Mouse (Mus musculus): Measurements from ENCODE around the gene Mcfd2. TPM values are rescaled to one million over a fixed set of nuclear protein-coding genes. Genes with fewer than 3 reads are reported as not detected.

Gene Mcfd2
- total and polyA plus RNA-seq, 3 experiments = 24.7 to 41.9 (median 39.1) TPM

DNA sequence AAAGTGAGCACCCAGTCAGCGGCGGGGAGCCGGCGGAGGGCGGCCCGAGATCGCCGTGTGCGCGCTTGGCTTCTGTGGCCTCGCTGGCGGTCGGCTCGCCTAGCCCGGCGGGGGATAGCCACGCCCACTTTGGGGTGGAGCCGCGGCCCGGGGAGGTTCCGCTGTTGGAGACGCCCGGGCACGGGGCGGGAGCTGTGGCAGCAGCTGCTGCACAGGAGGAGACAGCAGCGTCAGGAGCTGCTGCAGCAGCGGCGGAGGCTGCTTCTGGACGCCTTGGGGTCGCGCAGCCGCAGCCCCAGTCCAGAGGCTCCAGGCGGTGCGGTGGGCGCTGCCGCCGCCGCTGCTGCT is 16.9 kb upstream of the Mcfd2 start, which contains the start of gene Ttc7 (continued):
- TF ChIP-seq HCFC1 (IDR thresholded peaks at IDR 0.05; ENCODE audit: low read depth, low read length) (no peak), MEF2A (IDR thresholded peaks at IDR 0.05; ENCODE audit: borderline replicate concordance, low read depth, low read length) (peak; percentile 37; the same call in 1 of the 2 replicates), CHD2 (IDR thresholded peaks at IDR 0.05; ENCODE audit: low read length) (no peak), ZMIZ1 (IDR thresholded peaks at IDR 0.05; ENCODE audit: low read depth, low read length) (peak; percentile 74; the same call in 1 of the 2 replicates), PAX5 (IDR thresholded peaks at IDR 0.05; ENCODE audit: low read length) (no peak), BHLHE40 (IDR thresholded peaks at IDR 0.05; ENCODE audit: low read depth, low read length) (peak; percentile 67), MXI1 (IDR thresholded peaks at IDR 0.05; ENCODE audit: low read depth, low read length) (peak; percentile 36; the same call in 1 of the 2 replicates), EP300 (IDR thresholded peaks at IDR 0.05; ENCODE audit: low read length) (no peak)

DNA sequence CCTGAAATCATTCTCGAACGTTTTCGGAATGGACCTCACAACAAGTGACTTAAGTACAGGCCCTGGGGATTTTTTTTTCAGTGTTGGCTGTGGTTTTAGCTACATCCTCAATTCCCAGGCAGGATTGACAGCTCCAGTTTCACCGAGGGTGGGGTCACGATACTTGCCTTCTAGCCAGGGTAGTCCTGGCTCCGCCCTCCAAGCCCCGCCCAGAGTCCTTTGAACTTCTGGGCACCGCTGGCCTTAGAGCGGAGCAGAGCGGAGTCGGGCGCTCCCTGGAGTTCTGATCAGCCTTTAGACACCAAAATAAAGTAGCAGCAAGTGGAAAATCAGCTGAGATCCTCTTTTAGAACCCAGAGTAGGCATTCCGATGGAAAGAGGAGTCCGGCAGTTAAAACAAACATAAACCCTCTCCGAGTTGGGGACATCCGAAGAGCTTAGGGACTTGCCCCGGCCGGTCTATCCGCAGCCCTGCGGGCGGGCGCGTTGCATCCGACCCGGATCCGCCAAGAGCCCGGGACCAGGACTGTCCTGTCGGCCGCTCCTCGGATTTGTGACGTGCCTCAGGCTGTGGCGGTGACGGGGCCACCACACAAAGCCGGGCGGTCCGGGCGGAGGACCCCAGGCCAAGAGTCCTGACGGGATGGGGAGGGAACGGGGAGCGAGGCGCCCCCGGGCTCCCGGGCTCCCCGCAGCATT is 16.4 kb upstream of the Mcfd2 start:
- Histone ChIP-seq H3K79me2 (replicated peaks; ENCODE audit: control insufficient read depth, extremely low read depth, insufficient read depth, poor library complexity, severe bottlenecking) (no peaks in the 10 kb centered on the region), H3K9ac (ENCODE audit: insufficient read depth, low read depth) (peak overlapping the region; percentile 91), H3K4me3 (replicated peaks in 1 of 3; ENCODE audit: low read depth in 2 of 3, low read length in 2 of 3, poor library complexity in 1 of 3) (peak overlapping the region; percentile 45 to 84 (median 82)), H3K36me3 (replicated peaks in 1 of 2; ENCODE audit: control insufficient read depth in 1 of 2, insufficient read depth in 1 of 2, low read length in 1 of 2) (peaks cover 0 to 6% of the 10 kb centered on the region in 2 experiments), H3K4me1 (ENCODE audit: control insufficient read depth in 1 of 2, insufficient read depth in 2 of 2) (peaks cover 0 to 36% of the 10 kb centered on the region in 2 experiments; a peak in 3 of 4 replicates), H3K27me3 (replicated peaks) (peaks cover 2% of the 10 kb centered on the region), H3K4me2 (ENCODE audit: insufficient read depth, low read depth, poor library complexity, severe bottlenecking) (peak overlapping the region; percentile 96), H3K9me3 (replicated peaks; ENCODE audit: low read length) (no peaks in the 10 kb centered on the region), H3K27ac (ENCODE audit: insufficient read depth, low read depth) (peak overlapping the region; percentile 63)
- TF ChIP-seq SIN3A (IDR thresholded peaks at IDR 0.05; ENCODE audit: low read length) = peak; percentile 39
- no peak for TF ChIP-seq KAT2A (IDR thresholded peaks at IDR 0.05; ENCODE audit: insufficient replicate concordance, low read length)
- TF ChIP-seq IRF4 (IDR thresholded peaks at IDR 0.05; ENCODE audit: low read depth, low read length) = peak; percentile 57; the same call in 1 of the 2 replicates
- peak; percentile 53 for TF ChIP-seq BHLHE40 (IDR thresholded peaks at IDR 0.05; ENCODE audit: low read depth, low read length)
- peak; percentile 9 for TF ChIP-seq RAD21 (IDR thresholded peaks at IDR 0.05; ENCODE audit: low read depth, low read length)
- TF ChIP-seq MEF2A (IDR thresholded peaks at IDR 0.05; ENCODE audit: borderline replicate concordance, low read depth, low read length) = peak; percentile 50
- peak; percentile 27; the same call in 1 of the 2 replicates for TF ChIP-seq EP300 (IDR thresholded peaks at IDR 0.05; ENCODE audit: low read length)
- TF ChIP-seq TCF12 (IDR thresholded peaks at IDR 0.05; ENCODE audit: low read depth, low read length) = no peak
- peak; percentile 50; the same call in 1 of the 2 replicates for TF ChIP-seq POLR2A (IDR thresholded peaks at IDR 0.05; ENCODE audit: low read depth, low read length)
- 0 out of 2 replicates have a peak, but pooled peaks have one; percentile 35 for TF ChIP-seq UBTF (IDR thresholded peaks at IDR 0.05; ENCODE audit: low read depth, low read length)
- 0 out of 2 replicates have a peak, but pooled peaks have one; percentile 10 for TF ChIP-seq MXI1 (IDR thresholded peaks at IDR 0.05; ENCODE audit: low read depth, low read length)
- TF ChIP-seq ETS1 (conservative IDR thresholded peaks at IDR 0.05; ENCODE audit: low read depth, low read length) = peak; percentile 40; the same call in 1 of the 2 replicates
- TF ChIP-seq CTCF (conservative IDR thresholded peaks at IDR 0.05 in 1 of 2, IDR thresholded peaks at IDR 0.05 in 1 of 2; ENCODE audit: low read depth in 2 of 2, low read length in 2 of 2) = no peak; a peak in 1 of 4 replicates
- peak; percentile 88 for TF ChIP-seq ZNF384 (IDR thresholded peaks at IDR 0.05; ENCODE audit: low read depth, low read length)
- peak; percentile 51; the same call in 1 of the 2 replicates for TF ChIP-seq NELFE (IDR thresholded peaks at IDR 0.05; ENCODE audit: low read depth, low read length)
- 0 out of 2 replicates have a peak, but pooled peaks have one; percentile 40 for TF ChIP-seq MYC (IDR thresholded peaks at IDR 0.05; ENCODE audit: low read depth, low read length)
- TF ChIP-seq MAX (IDR thresholded peaks at IDR 0.05; ENCODE audit: low read length) = peak; percentile 50; the same call in 1 of the 2 replicates
- no peak for TF ChIP-seq CHD1 (IDR thresholded peaks at IDR 0.05; ENCODE audit: low read depth, low read length)
- in situ Hi-C loops (cut with MboI; ENCODE audit: low pct_ligation_motif_present, low pct_unique_long_range_greater_than_20kb, low sequenced_read_pairs) (no loop called here), dilution Hi-C loops (cut with MboI; ENCODE audit: extremely low pct_ligation_motif_present, extremely low pct_unique_long_range_greater_than_20kb, low sequenced_read_pairs) (no loop called here)
- peak; percentile 94 for DNase-seq (ENCODE audit: extremely low read depth)
